Mouse (Mus musculus) bone marrow macrophage, adult 2 months (primary cell): ENCODE data around the gene Irf3. TPM values are rescaled to one million over a fixed set of nuclear protein-coding genes. Genes with fewer than 3 reads are reported as not detected.
A peak's percentile ranks its signal among the peaks of the same experiment; 100 is the strongest.

ENCODE experiments used
- H3K27ac ChIP-seq: 2 replicates; pipeline ENCODE4 v1.5.1; 2012; ENCODE audit warnings: low read depth, low read length; ENCODE audit not compliant: insufficient read depth
- H3K4me1 ChIP-seq: 2 replicates; pipeline ENCODE4 v1.6.1; 2012; ENCODE audit warnings: low read length; ENCODE audit not compliant: control insufficient read depth, insufficient read depth
- H3K4me3 ChIP-seq: 2 replicates; pipeline ENCODE4 v1.5.1; 2012; ENCODE audit warnings: mild to moderate bottlenecking, low read length, moderate library complexity; ENCODE audit not compliant: insufficient read depth
- CTCF ChIP-seq: IDR thresholded peaks from 2 replicates; pipeline ENCODE4 v1.5.1; 2012; ENCODE audit warnings: low read depth, mild to moderate bottlenecking, low read length, moderate library complexity
- POLR2A ChIP-seq: IDR thresholded peaks from 2 replicates; pipeline ENCODE4 v1.6.1; 2012; ENCODE audit warnings: mild to moderate bottlenecking, low read depth, low read length, borderline replicate concordance
- polyA plus RNA-seq: library from polyadenylated mRNA; stranded (reverse); fragments of >200 nt; gene quantifications from 2 replicates; pipeline ENCODE4 v1.2.4, GENCODE M21; 2012; ENCODE audit not compliant: missing spikeins, insufficient read depth, insufficient read length

The Irf3 gene
- polyA plus RNA-seq, 1 experiment: 91.0 TPM

GRCm38 (mm10) chr7:44971142-44971541 lies 26.3 kb upstream of the Irf3 start:
- TF ChIP-seq POLR2A (no peak), CTCF (no peak)
- Histone ChIP-seq H3K4me1 (no peaks in the 10 kb centered on the region), H3K27ac (no peak overlapping the region), H3K4me3 (no peak overlapping the region)

DNA sequence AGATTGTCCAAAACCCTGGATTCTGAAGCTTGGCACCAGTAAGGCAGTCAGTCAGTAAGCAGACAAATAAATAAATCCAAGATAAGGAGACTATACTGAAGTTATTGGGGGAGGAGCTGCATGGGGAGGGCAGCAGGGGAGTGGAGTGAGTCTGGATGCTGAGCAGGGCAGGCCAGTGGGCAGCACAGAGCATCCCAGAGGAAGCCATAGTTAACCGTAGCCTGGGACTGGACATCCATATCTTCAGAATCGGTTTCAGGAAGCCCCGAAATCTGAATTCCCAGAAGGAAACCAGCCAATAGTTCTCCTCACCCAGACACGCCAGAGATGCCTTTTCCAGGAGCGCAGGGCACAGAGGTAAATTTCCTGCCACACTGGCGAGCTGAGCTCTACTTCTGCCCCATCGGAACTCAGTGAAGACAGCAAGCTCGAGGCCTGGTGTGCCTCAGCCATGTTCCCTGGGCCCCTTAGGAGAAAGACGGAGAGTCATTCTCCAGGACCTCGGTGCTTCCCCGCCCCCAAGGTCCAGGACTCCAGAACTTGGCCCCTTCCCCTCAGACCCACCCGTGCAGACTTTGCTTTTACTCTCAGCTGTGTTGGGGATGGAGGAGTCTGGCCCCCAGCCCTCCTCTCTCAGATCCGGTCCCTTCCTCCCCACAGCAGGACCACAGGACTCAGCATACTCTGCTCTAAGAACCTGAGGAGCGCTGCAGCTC lies 23.9 kb upstream of the Irf3 start:
- Histone ChIP-seq H3K4me1 (no peaks in the 10 kb centered on the region), H3K4me3 (no peak overlapping the region), H3K27ac (no peak overlapping the region)
- TF ChIP-seq CTCF (no peak), POLR2A (no peak)

DNA sequence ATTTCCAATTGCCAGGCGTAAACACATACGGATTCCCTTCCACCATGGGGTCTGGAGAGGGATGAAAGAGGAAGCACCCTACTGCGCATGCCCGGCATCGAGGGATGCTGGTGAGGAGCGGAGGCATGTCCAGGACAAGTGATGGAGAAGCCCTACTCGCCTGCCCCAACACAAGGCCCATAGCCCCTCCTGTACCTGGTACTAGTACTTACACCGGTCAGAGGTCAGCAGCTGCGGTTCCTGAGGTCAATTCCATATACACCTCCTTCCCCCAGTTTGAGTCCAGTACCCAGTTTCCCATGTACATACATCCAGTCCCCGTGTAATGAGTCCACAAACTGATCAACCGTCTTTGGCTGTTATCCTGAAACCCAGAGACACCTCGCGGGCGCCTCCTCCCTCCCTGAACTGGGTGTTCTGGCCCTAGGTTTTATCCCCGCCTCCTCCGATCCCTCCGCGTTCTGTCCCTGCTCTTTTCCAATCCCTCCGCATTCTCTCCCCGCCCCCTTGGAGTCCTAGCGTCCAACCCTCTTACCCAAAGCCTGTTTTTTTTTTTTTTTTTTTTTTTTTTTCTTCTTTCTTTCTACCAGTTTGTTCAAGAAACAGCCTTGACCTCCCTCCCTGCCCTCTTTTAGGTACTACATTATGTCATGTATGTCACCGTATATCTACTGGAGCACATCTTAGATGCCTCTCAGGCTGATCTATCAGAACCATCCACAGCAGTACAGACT lies 22.9 kb upstream of the Irf3 start, which contains the start of gene Cpt1c:
Gene Cpt1c, minus strand, starts transcription at position 469 of the 734 bp plus-strand sequence.
- H3K4me1 ChIP-seq: no peaks in the 10 kb centered on the region
- H3K4me3 ChIP-seq: no peak within 1 kb of the TSS
- TF ChIP-seq POLR2A: no peak
- TF ChIP-seq CTCF: no peak
- no peak within 1 kb of the TSS for H3K27ac ChIP-seq

GRCm38 (mm10) chr7:44975117-44975419 lies 22.4 kb upstream of the Irf3 start:
- H3K4me3 ChIP-seq: no peak overlapping the region
- H3K4me1 ChIP-seq: no peaks in the 10 kb centered on the region
- H3K27ac ChIP-seq: no peak overlapping the region
- TF ChIP-seq CTCF: no peak
- no peak for TF ChIP-seq POLR2A

DNA sequence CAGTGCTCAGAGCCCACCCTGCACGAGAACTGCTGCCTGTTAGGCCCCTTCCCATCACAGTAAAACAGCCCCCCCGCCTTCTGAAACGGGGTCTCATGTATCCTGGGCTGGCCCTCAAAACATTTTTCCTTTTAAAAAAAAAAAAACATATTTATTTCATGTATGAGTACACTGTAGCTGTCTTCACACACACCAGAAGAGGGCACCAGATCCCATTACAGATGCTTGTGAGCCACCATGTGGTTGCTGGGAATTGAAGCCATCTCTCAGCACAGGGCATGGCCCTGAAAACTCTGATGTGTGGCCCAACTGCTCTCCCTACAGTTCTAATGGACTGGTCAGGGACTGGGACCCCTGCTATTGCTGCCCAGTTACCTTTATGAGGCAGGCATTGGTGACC lies 19.1 kb upstream of the Irf3 start:
- no peak for TF ChIP-seq POLR2A
- TF ChIP-seq CTCF: no peak
- Histone ChIP-seq H3K4me3 (no peak overlapping the region), H3K4me1 (no peaks in the 10 kb centered on the region), H3K27ac (no peak overlapping the region)

DNA sequence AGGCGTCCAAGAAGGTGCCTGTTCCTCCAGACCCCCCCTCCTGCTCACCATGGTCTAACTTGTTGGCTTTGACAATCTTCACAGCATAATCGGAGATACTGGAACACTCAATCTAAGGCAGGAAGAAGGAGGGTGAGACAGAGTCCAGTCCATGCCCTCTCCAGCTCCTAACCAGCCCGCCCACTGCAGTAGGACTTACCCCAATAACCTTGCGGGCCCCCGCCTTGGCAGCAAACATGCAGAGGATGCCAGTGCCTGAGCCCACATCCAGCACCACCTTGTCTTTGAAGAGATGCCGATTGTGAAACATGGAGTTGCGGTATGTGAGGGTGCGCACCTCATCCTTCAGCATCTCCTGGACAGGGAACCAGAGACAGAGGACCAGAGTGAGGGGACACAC lies 15.9 kb upstream of the Irf3 start:
- no peak overlapping the region for H3K4me3 ChIP-seq
- no peak overlapping the region for H3K27ac ChIP-seq
- TF ChIP-seq POLR2A (no peak), CTCF (no peak)
- peaks cover 6% of the 10 kb centered on the region; the same call in 1 of the 2 replicates for H3K4me1 ChIP-seq

- TF ChIP-seq CTCF (peak; percentile 67; the same call in 1 of the 2 replicates), POLR2A (no peak)
- Histone ChIP-seq H3K4me3 (no peak overlapping the region), H3K4me1 (peaks cover 9% of the 10 kb centered on the region), H3K27ac (no peak overlapping the region)
Observed at GRCm38 (mm10) chr7:44983085-44983484, 14.4 kb upstream of the Irf3 start.

GRCm38 (mm10) chr7:44983944-44984832 lies 13.3 kb upstream of the Irf3 start:
- Histone ChIP-seq H3K27ac (no peak overlapping the region), H3K4me1 (peaks cover 10% of the 10 kb centered on the region), H3K4me3 (no peak overlapping the region; the same call in 1 of the 2 replicates)
- no peak for TF ChIP-seq CTCF
- no peak for TF ChIP-seq POLR2A

GRCm38 (mm10) chr7:44984833-44985164 lies 12.6 kb upstream of the Irf3 start:
- peak overlapping the region; percentile 97 for H3K4me3 ChIP-seq
- no peak overlapping the region for H3K27ac ChIP-seq
- H3K4me1 ChIP-seq: peaks cover 10% of the 10 kb centered on the region
- TF ChIP-seq CTCF: no peak
- TF ChIP-seq POLR2A: no peak

- Histone ChIP-seq H3K4me3 (peak overlapping the region; percentile 97), H3K27ac (peak overlapping the region; percentile 81), H3K4me1 (peaks cover 10% of the 10 kb centered on the region)
- TF ChIP-seq CTCF (no peak), POLR2A (no peak)
Observed at GRCm38 (mm10) chr7:44985595-44986191, 11.8 kb upstream of the Irf3 start.
